Mouse (Mus musculus): ENCODE results near the gene Vmn1r149.
"Not testable (repeated sequence)": the region's sequence is repeated elsewhere in the genome, so short reads cannot be mapped to it uniquely, and the experiment has no call there.

Vmn1r149 gene

DNA sequence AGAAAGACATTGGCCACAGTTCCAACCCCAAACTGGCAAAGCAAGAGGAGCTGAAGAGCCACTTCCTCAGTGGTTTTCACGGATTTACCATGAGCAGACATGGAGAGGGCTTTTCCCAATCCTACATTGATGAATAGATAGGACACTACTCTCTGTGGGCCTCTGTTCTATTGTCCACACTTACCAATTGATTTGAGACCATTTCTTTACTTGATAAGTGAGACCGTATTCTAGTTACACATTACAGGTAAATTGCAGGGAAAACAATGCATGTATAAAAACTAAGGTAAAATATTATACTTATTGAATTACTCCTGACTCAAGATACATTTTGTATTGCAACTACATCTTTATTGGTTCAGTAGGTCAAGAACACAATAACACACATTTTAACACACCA, at the start of gene Vmn1r149:
TSS of gene Vmn1r149 (minus strand) at position 101 of the 400 bp plus-strand sequence.
- DNase-seq (ENCODE audit: extremely low spot score, low read depth, low spot score) = not testable (repeated sequence)

- DNase-seq (ENCODE audit: extremely low spot score, low read depth, low spot score) = not testable (repeated sequence)
These were observed 25.9 kb upstream of the Vmn1r149 start, which contains the start of gene Gm10665 for GRCm38 (mm10) chr7:22463975-22464374. Gm10665 (minus strand) TSS chr7:22464075.

- DNase-seq (ENCODE audit: extremely low spot score, low read depth, low spot score) = not testable (repeated sequence)
These were observed 24.7 kb downstream of the Vmn1r149 start, which contains the start of gene Vmn1r148 for GRCm38 (mm10) chr7:22413283-22413682. Vmn1r148 (plus strand) TSS chr7:22413583.

Measured in hindlimb bud, embryonic 11.5 days (tissue).